Mouse (Mus musculus): ENCODE results near the gene Tfap2c. TPM values are rescaled to one million over a fixed set of nuclear protein-coding genes. Genes with fewer than 3 reads are reported as not detected.

Gene Tfap2c
- not detected for polyA plus RNA-seq (2015; fragmentation: Illumina TruSeq; extraction: RNeasy Lipid Tissue Mini Kit (QIAGEN cat#74804); ENCODE audit: insufficient read depth, low replicate concordance)

GRCm38 (mm10) chr2:172549371-172550155, at the start of gene Tfap2c:
Tfap2c (plus strand) TSS chr2:172549593.

Other genes with a start within 250 kb of the Tfap2c start
- 15.1 TPM for gene Fam210b, start 204.0 kb upstream of the Tfap2c start, polyA plus RNA-seq (2015; fragmentation: Illumina TruSeq; extraction: RNeasy Lipid Tissue Mini Kit (QIAGEN cat#74804); ENCODE audit: insufficient read depth, low replicate concordance)
- 9.5 TPM for gene Aurka, start 179.1 kb upstream of the Tfap2c start, polyA plus RNA-seq (2015; fragmentation: Illumina TruSeq; extraction: RNeasy Lipid Tissue Mini Kit (QIAGEN cat#74804); ENCODE audit: insufficient read depth, low replicate concordance)
- 19.3 TPM for gene Cstf1, start 178.9 kb upstream of the Tfap2c start, polyA plus RNA-seq (2015; fragmentation: Illumina TruSeq; extraction: RNeasy Lipid Tissue Mini Kit (QIAGEN cat#74804); ENCODE audit: insufficient read depth, low replicate concordance)
- 2.1 TPM for gene Cass4, start 155.8 kb upstream of the Tfap2c start, polyA plus RNA-seq (2015; fragmentation: Illumina TruSeq; extraction: RNeasy Lipid Tissue Mini Kit (QIAGEN cat#74804); ENCODE audit: insufficient read depth, low replicate concordance)
- gene Rtf2, start 109.0 kb upstream of the Tfap2c start, polyA plus RNA-seq (2015; fragmentation: Illumina TruSeq; extraction: RNeasy Lipid Tissue Mini Kit (QIAGEN cat#74804); ENCODE audit: insufficient read depth, low replicate concordance): 46.9 TPM
- gene Gcnt7, start 91.0 kb upstream of the Tfap2c start, polyA plus RNA-seq (2015; fragmentation: Illumina TruSeq; extraction: RNeasy Lipid Tissue Mini Kit (QIAGEN cat#74804); ENCODE audit: insufficient read depth, low replicate concordance): not detected
- gene Fam209, start 77.1 kb upstream of the Tfap2c start, polyA plus RNA-seq (2015; fragmentation: Illumina TruSeq; extraction: RNeasy Lipid Tissue Mini Kit (QIAGEN cat#74804); ENCODE audit: insufficient read depth, low replicate concordance): 0.94 TPM